Mouse (Mus musculus) kidney, adult 2 months (tissue): ENCODE measurements around the gene Mmgt2.

ENCODE experiments used
- CTCF ChIP-seq: fragments of 200-500 bp; conservative IDR thresholded peaks from 2 replicates; pipeline ENCODE4 v1.5.1; 2011; ENCODE audit warnings: low read depth, mild to moderate bottlenecking, control low read depth, low read length, moderate library complexity, mixed read lengths; ENCODE audit not compliant: insufficient read depth, insufficient read length
- POLR2A ChIP-seq: fragments of 200-500 bp; IDR thresholded peaks from one replicate; pipeline ENCODE4 v1.6.1; 2011; ENCODE audit warnings: low read depth, low read length, control low read depth

DNA sequence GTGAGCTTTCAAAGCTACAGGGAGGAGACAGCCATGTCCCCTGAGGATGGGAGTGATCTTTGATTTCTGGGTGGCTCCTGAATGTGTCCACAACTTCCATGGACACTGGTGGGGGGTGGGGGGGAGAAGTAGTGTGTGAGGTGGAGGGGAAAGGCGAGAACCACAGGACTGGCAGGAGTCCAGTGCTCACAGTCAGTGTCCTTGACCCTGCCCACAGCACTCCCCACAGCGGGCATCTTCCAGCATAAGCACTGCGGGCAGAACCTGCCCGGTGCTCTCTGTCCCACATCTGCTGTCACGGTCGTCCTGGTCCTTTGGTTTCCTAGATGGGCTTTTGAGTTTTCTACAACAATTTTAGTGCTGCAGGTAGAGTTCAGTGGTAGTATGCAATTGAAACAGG is 10.7 kb upstream of the Mmgt2 start:
- no peak for TF ChIP-seq CTCF
- no peak for TF ChIP-seq POLR2A
